Mouse (Mus musculus): ENCODE measurements around the gene Mgmt. TPM values are rescaled to one million over a fixed set of nuclear protein-coding genes. Genes with fewer than 3 reads are reported as not detected.

Mgmt gene
- polyA plus RNA-seq, 1 experiment = 0.56 TPM

GRCm38 (mm10) chr7:137066211-137066610 lies 171.8 kb downstream of the Mgmt start:
- no peak overlapping the region for H3K27ac ChIP-seq (ENCODE audit: insufficient read depth, low read depth, low read length)
- H3K36me3 ChIP-seq (ENCODE audit: control insufficient read depth, insufficient read depth, low read length) = no peaks in the 10 kb centered on the region
- WGBS = 84% methylated on average over 3 of the region's 3 CpGs
- H3K4me3 ChIP-seq (ENCODE audit: low read depth, low read length) = no peak overlapping the region
- no peaks in the 10 kb centered on the region for H3K27me3 ChIP-seq (ENCODE audit: control insufficient read depth, insufficient read depth, low read length)
- no peaks in the 10 kb centered on the region for H3K4me1 ChIP-seq (ENCODE audit: control insufficient read depth, insufficient read depth, insufficient read length, low read length)
- no peak for TF ChIP-seq POLR2A (IDR thresholded peaks at IDR 0.05; ENCODE audit: low read depth, low read length)
- no peak for TF ChIP-seq CTCF (IDR thresholded peaks at IDR 0.05; ENCODE audit: extremely low read depth, insufficient read length, insufficient replicate concordance, low read depth, low read length)

GRCm38 (mm10) chr7:137066997-137067396 lies 172.6 kb downstream of the Mgmt start:
- no peak overlapping the region for H3K4me3 ChIP-seq (ENCODE audit: low read depth, low read length)
- H3K36me3 ChIP-seq (ENCODE audit: control insufficient read depth, insufficient read depth, low read length) = no peaks in the 10 kb centered on the region
- H3K27me3 ChIP-seq (ENCODE audit: control insufficient read depth, insufficient read depth, low read length) = no peaks in the 10 kb centered on the region
- no peak overlapping the region for H3K27ac ChIP-seq (ENCODE audit: insufficient read depth, low read depth, low read length)
- TF ChIP-seq POLR2A (IDR thresholded peaks at IDR 0.05; ENCODE audit: low read depth, low read length) = no peak
- TF ChIP-seq CTCF (IDR thresholded peaks at IDR 0.05; ENCODE audit: extremely low read depth, insufficient read length, insufficient replicate concordance, low read depth, low read length) = no peak
- 85% methylated on average over 4 of the region's 4 CpGs for WGBS
- H3K4me1 ChIP-seq (ENCODE audit: control insufficient read depth, insufficient read depth, insufficient read length, low read length) = no peaks in the 10 kb centered on the region

GRCm38 (mm10) chr7:137067758-137068157 lies 173.3 kb downstream of the Mgmt start:
- Histone ChIP-seq H3K4me1 (ENCODE audit: control insufficient read depth, insufficient read depth, insufficient read length, low read length) (no peaks in the 10 kb centered on the region), H3K4me3 (ENCODE audit: low read depth, low read length) (no peak overlapping the region), H3K36me3 (ENCODE audit: control insufficient read depth, insufficient read depth, low read length) (no peaks in the 10 kb centered on the region), H3K27ac (ENCODE audit: insufficient read depth, low read depth, low read length) (no peak overlapping the region), H3K27me3 (ENCODE audit: control insufficient read depth, insufficient read depth, low read length) (no peaks in the 10 kb centered on the region)
- 79% methylated on average over 6 of the region's 6 CpGs for WGBS
- TF ChIP-seq POLR2A (IDR thresholded peaks at IDR 0.05; ENCODE audit: low read depth, low read length) (no peak), CTCF (IDR thresholded peaks at IDR 0.05; ENCODE audit: extremely low read depth, insufficient read length, insufficient replicate concordance, low read depth, low read length) (no peak)

DNA sequence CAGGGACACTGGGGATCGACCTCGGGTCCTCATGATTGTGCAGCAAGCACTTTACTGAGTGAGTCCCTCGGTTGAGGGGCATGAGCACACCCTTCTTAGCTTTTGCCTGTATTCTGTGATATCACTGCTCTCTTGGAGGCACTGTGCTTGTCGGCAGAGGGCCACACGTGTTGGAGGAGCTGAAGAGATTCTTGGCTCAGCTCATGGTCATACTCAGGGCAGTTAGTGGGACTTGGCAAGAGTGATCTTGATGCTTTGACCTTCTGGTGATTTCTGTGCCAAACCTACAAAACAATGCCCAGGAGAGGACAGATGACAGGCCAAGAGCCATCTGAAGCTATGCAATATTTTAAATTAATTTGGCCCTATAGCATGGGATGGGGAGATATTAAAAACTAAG lies 174.4 kb downstream of the Mgmt start:
- H3K36me3 ChIP-seq (ENCODE audit: control insufficient read depth, insufficient read depth, low read length) = no peaks in the 10 kb centered on the region
- H3K27me3 ChIP-seq (ENCODE audit: control insufficient read depth, insufficient read depth, low read length) = no peaks in the 10 kb centered on the region
- 79% methylated on average over 5 of the region's 5 CpGs for WGBS
- H3K4me3 ChIP-seq (ENCODE audit: low read depth, low read length) = no peak overlapping the region
- no peak for TF ChIP-seq CTCF (IDR thresholded peaks at IDR 0.05; ENCODE audit: extremely low read depth, insufficient read length, insufficient replicate concordance, low read depth, low read length)
- no peak overlapping the region for H3K27ac ChIP-seq (ENCODE audit: insufficient read depth, low read depth, low read length)
- no peaks in the 10 kb centered on the region for H3K4me1 ChIP-seq (ENCODE audit: control insufficient read depth, insufficient read depth, insufficient read length, low read length)

- Histone ChIP-seq H3K27me3 (ENCODE audit: control insufficient read depth, insufficient read depth, low read length) (no peaks in the 10 kb centered on the region), H3K4me3 (ENCODE audit: low read depth, low read length) (no peak overlapping the region), H3K36me3 (ENCODE audit: control insufficient read depth, insufficient read depth, low read length) (no peaks in the 10 kb centered on the region), H3K27ac (ENCODE audit: insufficient read depth, low read depth, low read length) (no peak overlapping the region), H3K4me1 (ENCODE audit: control insufficient read depth, insufficient read depth, insufficient read length, low read length) (no peaks in the 10 kb centered on the region)
- TF ChIP-seq POLR2A (IDR thresholded peaks at IDR 0.05; ENCODE audit: low read depth, low read length) (no peak), CTCF (IDR thresholded peaks at IDR 0.05; ENCODE audit: extremely low read depth, insufficient read length, insufficient replicate concordance, low read depth, low read length) (no peak)
- WGBS = 82% methylated on average over 6 of the region's 6 CpGs
These were observed 175.4 kb downstream of the Mgmt start for GRCm38 (mm10) chr7:137069768-137070167.

DNA sequence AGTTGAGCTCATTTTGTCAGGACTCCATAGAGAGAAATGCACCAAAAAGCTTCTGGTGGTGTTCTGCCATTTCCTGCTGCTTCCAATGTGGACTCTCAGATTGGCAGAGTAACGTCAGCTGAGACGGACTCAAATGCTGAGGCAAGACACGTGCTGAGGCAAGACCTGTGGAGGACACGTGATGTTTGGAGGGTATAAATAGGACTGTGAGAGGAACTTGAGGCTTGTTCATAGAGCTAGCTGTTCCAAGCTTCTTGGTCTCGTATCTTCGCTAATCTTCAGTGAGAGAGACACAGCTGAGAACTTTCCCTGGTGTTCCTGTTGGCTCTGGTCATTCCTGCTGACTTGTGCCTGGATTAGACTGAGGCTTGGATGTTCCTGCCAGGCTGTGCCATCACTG lies 176.9 kb downstream of the Mgmt start:
- TF ChIP-seq CTCF (IDR thresholded peaks at IDR 0.05; ENCODE audit: extremely low read depth, insufficient read length, insufficient replicate concordance, low read depth, low read length) (no peak), POLR2A (IDR thresholded peaks at IDR 0.05; ENCODE audit: low read depth, low read length) (no peak)
- Histone ChIP-seq H3K27me3 (ENCODE audit: control insufficient read depth, insufficient read depth, low read length) (no peaks in the 10 kb centered on the region), H3K4me1 (ENCODE audit: control insufficient read depth, insufficient read depth, insufficient read length, low read length) (no peaks in the 10 kb centered on the region), H3K36me3 (ENCODE audit: control insufficient read depth, insufficient read depth, low read length) (no peaks in the 10 kb centered on the region), H3K4me3 (ENCODE audit: low read depth, low read length) (no peak overlapping the region), H3K27ac (ENCODE audit: insufficient read depth, low read depth, low read length) (no peak overlapping the region)
- WGBS = 90% methylated on average over 6 of the region's 6 CpGs

- Histone ChIP-seq H3K4me1 (ENCODE audit: control insufficient read depth, insufficient read depth, insufficient read length, low read length) (no peaks in the 10 kb centered on the region), H3K27me3 (ENCODE audit: control insufficient read depth, insufficient read depth, low read length) (no peaks in the 10 kb centered on the region), H3K36me3 (ENCODE audit: control insufficient read depth, insufficient read depth, low read length) (no peaks in the 10 kb centered on the region), H3K4me3 (ENCODE audit: low read depth, low read length) (no peak overlapping the region), H3K27ac (ENCODE audit: insufficient read depth, low read depth, low read length) (no peak overlapping the region)
- TF ChIP-seq CTCF (IDR thresholded peaks at IDR 0.05; ENCODE audit: extremely low read depth, insufficient read length, insufficient replicate concordance, low read depth, low read length) = no peak
- WGBS = 71% methylated on average over 5 of the region's 5 CpGs
These were observed 179.5 kb downstream of the Mgmt start for GRCm38 (mm10) chr7:137073878-137074277.

DNA sequence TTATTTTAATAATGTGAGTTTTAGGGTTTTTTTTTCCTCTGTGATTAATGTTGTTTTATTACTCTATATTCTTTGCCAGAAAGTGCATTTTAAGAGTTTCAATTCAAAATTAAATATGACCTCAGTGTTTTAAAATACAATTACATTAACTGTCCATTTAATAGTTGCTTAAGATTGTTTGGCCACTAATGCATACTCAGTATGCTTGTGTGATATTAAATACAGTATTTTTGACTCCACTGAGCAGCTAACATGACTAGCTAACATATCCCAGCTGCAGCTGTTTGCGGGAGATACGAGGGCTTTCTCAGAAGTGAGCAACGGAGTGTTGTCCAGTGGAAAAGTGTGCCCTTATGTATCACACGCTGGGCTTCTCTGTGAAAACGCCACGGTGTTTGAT lies 179.9 kb downstream of the Mgmt start:
- no peak for TF ChIP-seq POLR2A (IDR thresholded peaks at IDR 0.05; ENCODE audit: low read depth, low read length)
- no peak for TF ChIP-seq CTCF (IDR thresholded peaks at IDR 0.05; ENCODE audit: extremely low read depth, insufficient read length, insufficient replicate concordance, low read depth, low read length)
- H3K4me1 ChIP-seq (ENCODE audit: control insufficient read depth, insufficient read depth, insufficient read length, low read length) = no peaks in the 10 kb centered on the region
- H3K36me3 ChIP-seq (ENCODE audit: control insufficient read depth, insufficient read depth, low read length) = no peaks in the 10 kb centered on the region
- no peak overlapping the region for H3K27ac ChIP-seq (ENCODE audit: insufficient read depth, low read depth, low read length)
- no peaks in the 10 kb centered on the region for H3K27me3 ChIP-seq (ENCODE audit: control insufficient read depth, insufficient read depth, low read length)
- no peak overlapping the region for H3K4me3 ChIP-seq (ENCODE audit: low read depth, low read length)
- WGBS = 71% methylated on average over 6 of the region's 6 CpGs
